ENCODE assay signal across 21 mouse cellular contexts in genomic region chr9:57597265-57597664, GRCm38 (mm10). TPM values are rescaled to one million over a fixed set of nuclear protein-coding genes. Genes with fewer than 3 reads are reported as not detected.
DNase-seq lines count a peak whose midpoint lies in the region; ATAC-seq lines count a peak whose summit lies in the region.
"Had no signal": no experiment of that assay in that cellular context is flagged by ENCODE, and none has a peak within 500 bp of the region (broad histone marks: within the 10 kb centered on the region; RNA-seq: fewer than 3 reads in every experiment).

No protein-coding gene starts in this region.

- intact Hi-C loops in heart, postnatal 10 days (cut with DNase I), result no loop called here

- H3K27me3 ChIP-seq in heart, embryonic 10.5 days (ENCODE audit: insufficient read depth, poor library complexity, severe bottlenecking), result peaks cover 4% of the 10 kb centered on the region; the same call in 1 of the 2 replicates
- H3K27me3 ChIP-seq in kidney, embryonic 16.5 days (ENCODE audit: insufficient read depth, low read length), result no peaks in the 10 kb centered on the region
- H3K27me3 ChIP-seq in neural tube, embryonic 13.5 days, result no peaks in the 10 kb centered on the region
- H3K27me3 ChIP-seq: forebrain, embryonic 15.5 days; heart, embryonic 13.5 days; intestine, embryonic 15.5 days had no signal

- peaks cover 79% of the 10 kb centered on the region for H3K4me1 ChIP-seq in heart, embryonic 10.5 days
- peaks cover 40% of the 10 kb centered on the region for H3K4me1 ChIP-seq in kidney, embryonic 16.5 days (ENCODE audit: insufficient read depth, low read length)
- H3K4me1 ChIP-seq in neural tube, embryonic 13.5 days (replicated peaks), result peaks cover 33% of the 10 kb centered on the region

- no peak overlapping the region for H3K4me2 ChIP-seq in kidney, embryonic 16.5 days (replicated peaks; ENCODE audit: low read depth, low read length)
- H3K4me2 ChIP-seq in neural tube, embryonic 13.5 days, result no peak overlapping the region
- H3K4me2 ChIP-seq: forebrain, embryonic 15.5 days; heart, embryonic 13.5 days; hindbrain, embryonic 13.5 days; intestine, embryonic 15.5 days had no signal

- no peak for ATAC-seq in kidney, embryonic 16.5 days (ENCODE audit: low FRiP score, low TSS enrichment)
- no peak for ATAC-seq in neural tube, embryonic 13.5 days (ENCODE audit: low read depth)
- ATAC-seq: forebrain, embryonic 15.5 days; intestine, embryonic 15.5 days had no signal

- H3K9ac ChIP-seq in kidney, embryonic 16.5 days (replicated peaks; ENCODE audit: low read length), result 0 out of 2 replicates have a peak overlapping the region, but pooled peaks have one; percentile 4
- H3K9ac ChIP-seq in neural tube, embryonic 13.5 days, result 0 out of 2 replicates have a peak overlapping the region, but pooled peaks have one; percentile 41
- H3K9ac ChIP-seq: forebrain, embryonic 15.5 days; intestine, embryonic 15.5 days had no signal

- 0 out of 2 replicates have a peak overlapping the region, but pooled peaks have one; percentile 68 for H3K27ac ChIP-seq in heart, embryonic 10.5 days
- H3K27ac ChIP-seq in kidney, embryonic 16.5 days (ENCODE audit: low read length), result no peak overlapping the region
- H3K27ac ChIP-seq in neural tube, embryonic 13.5 days (replicated peaks), result no peak overlapping the region
- H3K27ac ChIP-seq: forebrain, embryonic 15.5 days; hindbrain, embryonic 13.5 days; intestine, embryonic 15.5 days had no signal

- 82% methylated on average over 8 of the region's 8 CpGs for WGBS in heart, embryonic 10.5 days
- WGBS in kidney, embryonic 16.5 days, result 82% methylated on average over 8 of the region's 8 CpGs
- WGBS in neural tube, embryonic 13.5 days, result 91% methylated on average over 8 of the region's 8 CpGs

- H3K4me3 ChIP-seq in heart, embryonic 10.5 days, result no peak overlapping the region
- H3K4me3 ChIP-seq in kidney, embryonic 16.5 days (ENCODE audit: low read length), result no peak overlapping the region
- no peak overlapping the region for H3K4me3 ChIP-seq in neural tube, embryonic 13.5 days
- H3K4me3 ChIP-seq: forebrain, embryonic 15.5 days; heart, embryonic 13.5 days; hindbrain, embryonic 13.5 days; intestine, embryonic 15.5 days had no signal

- DNase-seq in heart, embryonic 10.5 days (ENCODE audit: low spot score), result no peak
- DNase-seq in heart, postnatal 10 days, result no peak
- DNase-seq in kidney, adult 18-20 months, result no peak
- DNase-seq in neural tube, embryonic 10.5 days (ENCODE audit: extremely low spot score, low spot score), result no peak
- no peak for DNase-seq in ovary, adult 18-20 months (ENCODE audit: low spot score)
- DNase-seq: adrenal gland, adult 2 months; adrenal gland, postnatal 25 days; cerebellum, adult 2 months had no signal

- peaks cover 37% of the 10 kb centered on the region for H3K36me3 ChIP-seq in heart, embryonic 10.5 days
- H3K36me3 ChIP-seq in kidney, embryonic 16.5 days (ENCODE audit: insufficient read depth, low read length), result peaks cover 19% of the 10 kb centered on the region
- H3K36me3 ChIP-seq in neural tube, embryonic 13.5 days, result peaks cover 38% of the 10 kb centered on the region

- no peaks in the 10 kb centered on the region for H3K9me3 ChIP-seq in heart, embryonic 10.5 days
- no peaks in the 10 kb centered on the region for H3K9me3 ChIP-seq in kidney, embryonic 16.5 days (ENCODE audit: low read length)
- H3K9me3 ChIP-seq in neural tube, embryonic 13.5 days, result no peaks in the 10 kb centered on the region
- H3K9me3 ChIP-seq: forebrain, embryonic 15.5 days; heart, embryonic 13.5 days; hindbrain, embryonic 13.5 days; intestine, embryonic 15.5 days had no signal

RNA-seq across cellular contexts. Expression of gene Ulk3, which starts 8.0 kb away (rescaled TPM):
- polyA plus RNA-seq in heart, embryonic 10.5 days (2016; fragmentation: Nextera tagmentation; extraction: Ambion mirVana), result 17.4 and 21.8 TPM in 2 replicates
- total RNA-seq in heart, postnatal 10 days (2021), result 10 to 100 TPM in 1 of 2 experiments, 1 to 10 TPM in 1; 8.3 to 10.1 TPM
- 18.3 and 22.7 TPM in 2 replicates for polyA plus RNA-seq in kidney, embryonic 16.5 days (2015; fragmentation: Nextera tagmentation; extraction: Ambion mirVana)
- 25.9 and 26.5 TPM in 2 replicates for polyA plus RNA-seq in neural tube, embryonic 13.5 days (2015; fragmentation: Nextera tagmentation; extraction: Ambion mirVana)

RNA-seq across cellular contexts. Expression of gene Cplx3, which starts 8.8 kb away (rescaled TPM):
- 0.15 TPM in 1 of 2 replicates, not detected in the other for polyA plus RNA-seq in heart, embryonic 10.5 days (2016; fragmentation: Nextera tagmentation; extraction: Ambion mirVana)
- not detected for total RNA-seq in heart, postnatal 10 days (2021)
- polyA plus RNA-seq in kidney, embryonic 16.5 days (2015; fragmentation: Nextera tagmentation; extraction: Ambion mirVana), result not detected in 2 replicates
- not detected in 2 replicates for polyA plus RNA-seq in neural tube, embryonic 13.5 days (2015; fragmentation: Nextera tagmentation; extraction: Ambion mirVana)
- total RNA-seq: adrenal gland, adult 2 months; adrenal gland, postnatal 25 days; ES-E14; gastrocnemius, postnatal 10 days; gastrocnemius, postnatal 4 days; heart, adult 8-10 months; heart, postnatal 25 days had no signal
- polyA plus RNA-seq: adrenal gland, adult 2 months; heart, embryonic 13.5 days; intestine, embryonic 15.5 days had no signal

RNA-seq across cellular contexts. Expression of gene Lman1l, which starts 23.3 kb away (rescaled TPM):
- polyA plus RNA-seq in heart, embryonic 10.5 days (2016; fragmentation: Nextera tagmentation; extraction: Ambion mirVana), result not detected in 2 replicates
- total RNA-seq in heart, postnatal 10 days (2021), result not detected
- polyA plus RNA-seq in kidney, embryonic 16.5 days (2015; fragmentation: Nextera tagmentation; extraction: Ambion mirVana), result not detected in 2 replicates
- polyA plus RNA-seq in neural tube, embryonic 13.5 days (2015; fragmentation: Nextera tagmentation; extraction: Ambion mirVana), result not detected in 2 replicates
- total RNA-seq: adrenal gland, adult 2 months; adrenal gland, postnatal 25 days; gastrocnemius, postnatal 10 days; gastrocnemius, postnatal 4 days; heart, postnatal 25 days had no signal
- polyA plus RNA-seq: adrenal gland, adult 2 months; cerebellum, adult 2 months; embryonic facial prominence, embryonic 11.5 days; forebrain, embryonic 15.5 days; heart, embryonic 13.5 days; hindbrain, embryonic 13.5 days; intestine, embryonic 15.5 days; kidney, adult 2 months had no signal

RNA-seq across cellular contexts. Expression of gene Scamp2, which starts 36.5 kb away (rescaled TPM):
- 53.5 and 53.9 TPM in 2 replicates for polyA plus RNA-seq in heart, embryonic 10.5 days (2016; fragmentation: Nextera tagmentation; extraction: Ambion mirVana)
- total RNA-seq in heart, postnatal 10 days (2021), result 10 to 100 TPM; 34.3 to 35.4 TPM
- polyA plus RNA-seq in kidney, embryonic 16.5 days (2015; fragmentation: Nextera tagmentation; extraction: Ambion mirVana), result 93.4 and 101 TPM in 2 replicates
- polyA plus RNA-seq in neural tube, embryonic 13.5 days (2015; fragmentation: Nextera tagmentation; extraction: Ambion mirVana), result 48.0 and 53.7 TPM in 2 replicates

RNA-seq across cellular contexts. Expression of gene Mpi, which starts 44.7 kb away (rescaled TPM):
- 80.6 and 102 TPM in 2 replicates for polyA plus RNA-seq in heart, embryonic 10.5 days (2016; fragmentation: Nextera tagmentation; extraction: Ambion mirVana)
- 100 to 1,000 TPM; 129 to 131 TPM for total RNA-seq in heart, postnatal 10 days (2021)
- polyA plus RNA-seq in kidney, embryonic 16.5 days (2015; fragmentation: Nextera tagmentation; extraction: Ambion mirVana), result 54.6 and 57.2 TPM in 2 replicates
- 70.8 and 73.1 TPM in 2 replicates for polyA plus RNA-seq in neural tube, embryonic 13.5 days (2015; fragmentation: Nextera tagmentation; extraction: Ambion mirVana)
